Mouse (Mus musculus) heart, postnatal 0 days (tissue): Measurements from ENCODE around the gene BC004004.
A peak's percentile ranks its signal among the peaks of the same experiment; 100 is the strongest.

Source experiments
- CTCF ChIP-seq: IDR thresholded peaks from 2 replicates; pipeline ENCODE4 v1.5.1; 2016; ENCODE audit warnings: antibody characterized with exemption, control low read depth, low read depth
- EP300 ChIP-seq: IDR thresholded peaks from 2 replicates; pipeline ENCODE4 v1.6.1; 2016; ENCODE audit warnings: antibody characterized with exemption, low read depth

- TF ChIP-seq CTCF (peak; percentile 33), EP300 (no peak)
Observed at GRCm38 (mm10) chr17:29303087-29303486, 34.5 kb downstream of the BC004004 start.
